8 mouse cellular contexts compared by ENCODE assay signal in genomic region chr4:129500607-129501566, GRCm38 (mm10). TPM values are rescaled to one million over a fixed set of nuclear protein-coding genes. Genes with fewer than 3 reads are reported as not detected.
A peak's percentile ranks its signal among the peaks of the same experiment; 100 is the strongest.
DNase-seq lines count a peak whose midpoint lies in the region; ATAC-seq and TF ChIP-seq lines count a peak whose summit lies in the region.

No protein-coding gene starts in this region.

- 0 out of 4 replicates have a peak, but pooled peaks cover 0 to 3% of the 10 kb centered on the region in 2 experiments for H3K36me3 ChIP-seq in MEL (ENCODE audit: control insufficient read depth in 1 of 2, insufficient read depth in 2 of 2, low read length in 2 of 2)
- H3K36me3 ChIP-seq in forebrain, embryonic 16.5 days (ENCODE audit: control insufficient read depth, insufficient read depth): no peaks in the 10 kb centered on the region

- H3K27ac ChIP-seq in MEL (ENCODE audit: control insufficient read depth, low read depth, low read length): no peak overlapping the region
- no peak overlapping the region for H3K27ac ChIP-seq in cerebellum, adult 2 months (ENCODE audit: insufficient read depth, low read length)
- peak overlapping the region; percentile 60 for H3K27ac ChIP-seq in forebrain, embryonic 16.5 days (ENCODE audit: low read length)

- H3K4me1 ChIP-seq in MEL (ENCODE audit: control insufficient read depth in 1 of 2, insufficient read depth in 2 of 2, low read length in 2 of 2): peaks cover 3 to 12% of the 10 kb centered on the region in 2 experiments
- no peaks in the 10 kb centered on the region for H3K4me1 ChIP-seq in cerebellum, adult 2 months (ENCODE audit: control insufficient read depth, insufficient read depth, low read length)
- H3K4me1 ChIP-seq in forebrain, embryonic 16.5 days (replicated peaks; ENCODE audit: control insufficient read depth, insufficient read depth, low read length): peaks cover 12% of the 10 kb centered on the region

- TF ChIP-seq RAD21 in MEL (IDR thresholded peaks at IDR 0.05; ENCODE audit: low read depth, low read length): no peak

- TF ChIP-seq EP300 in MEL (IDR thresholded peaks at IDR 0.05; ENCODE audit: low read depth in 1 of 2, low read length in 2 of 2): no peak

- H3K4me2 ChIP-seq in forebrain, embryonic 16.5 days (ENCODE audit: low read length): peak overlapping the region; percentile 70

- TF ChIP-seq CTCF in MEL (IDR thresholded peaks at IDR 0.05 in 2 of 3, conservative IDR thresholded peaks at IDR 0.05 in 1 of 3; ENCODE audit: control insufficient read depth in 1 of 3, insufficient read depth in 1 of 3, low read depth in 2 of 3, low read length in 3 of 3, poor library complexity in 1 of 3, severe bottlenecking in 1 of 3): no peak
- TF ChIP-seq CTCF in cerebellum, adult 2 months (IDR thresholded peaks at IDR 0.05; ENCODE audit: borderline replicate concordance, insufficient read depth, low read depth, low read length): no peak

- H3K27me3 ChIP-seq in MEL (ENCODE audit: control insufficient read depth in 1 of 2, insufficient read depth in 2 of 2, low read length in 2 of 2): no peaks in the 10 kb centered on the region
- no peaks in the 10 kb centered on the region for H3K27me3 ChIP-seq in cerebellum, adult 2 months (ENCODE audit: control insufficient read depth, insufficient read depth, low read length)
- no peaks in the 10 kb centered on the region for H3K27me3 ChIP-seq in forebrain, embryonic 16.5 days (replicated peaks; ENCODE audit: control insufficient read depth, insufficient read depth, low read length)

- H3K79me2 ChIP-seq in MEL (ENCODE audit: control insufficient read depth, insufficient read depth, low read length, poor library complexity): no peaks in the 10 kb centered on the region

- DNase-seq in MEL (ENCODE audit: low read depth, low spot score): peak; percentile 69
- peak; percentile 40 to 54 for DNase-seq in cerebellum, adult 2 months
- peak; percentile 92 for DNase-seq in heart, postnatal 4 days
- DNase-seq in layer of hippocampus, postnatal 14 days (ENCODE audit: low spot score in 2 of 2): peak; percentile 73 to 75
- peak; percentile 92 for DNase-seq in lung, postnatal 25 days (ENCODE audit: low spot score)
- peak; percentile 92 for DNase-seq in ovary, postnatal 36 days (ENCODE audit: low spot score)
- peak; percentile 81 for DNase-seq in thymus, postnatal 4 days

- 4% methylated on average over 46 of the region's 49 CpGs for WGBS in cerebellum, adult 2 months
- under 1% methylated on average over 45 of the region's 49 CpGs for WGBS in forebrain, embryonic 16.5 days

- ATAC-seq in forebrain, embryonic 16.5 days: peak; percentile 74

- TF ChIP-seq POLR2A in MEL (IDR thresholded peaks at IDR 0.05; ENCODE audit: control insufficient read depth in 1 of 2, insufficient read depth in 1 of 2, low read depth in 1 of 2, low read length in 2 of 2, poor library complexity in 1 of 2): no peak
- TF ChIP-seq POLR2A in cerebellum, adult 2 months (IDR thresholded peaks at IDR 0.05; ENCODE audit: borderline replicate concordance, insufficient read depth, low read length): no peak

- no peaks in the 10 kb centered on the region for H3K9me3 ChIP-seq in MEL (replicated peaks; ENCODE audit: insufficient read depth, low read length)
- H3K9me3 ChIP-seq in forebrain, embryonic 16.5 days (ENCODE audit: control insufficient read depth, low read length): no peaks in the 10 kb centered on the region

- peak overlapping the region; percentile 35; the same call in 1 of the 2 replicates for H3K9ac ChIP-seq in MEL (ENCODE audit: control insufficient read depth, low read depth, low read length, poor library complexity, severe bottlenecking)
- peak overlapping the region; percentile 62 for H3K9ac ChIP-seq in forebrain, embryonic 16.5 days (replicated peaks; ENCODE audit: low read depth, low read length)

- H3K4me3 ChIP-seq in MEL (ENCODE audit: control insufficient read depth in 1 of 2, insufficient read depth in 1 of 2, low read depth in 2 of 2, low read length in 2 of 2): peak overlapping the region; percentile 56 to 71
- peak overlapping the region; percentile 57 for H3K4me3 ChIP-seq in cerebellum, adult 2 months (replicated peaks; ENCODE audit: insufficient read depth, low read depth, low read length)
- H3K4me3 ChIP-seq in forebrain, embryonic 16.5 days (replicated peaks; ENCODE audit: low read length): peak overlapping the region; percentile 61

TF ChIP-seq in MEL, 35 proteins besides CTCF, POLR2A, EP300 and RAD21:
- no peak for TF ChIP-seq BHLHE40 (IDR thresholded peaks at IDR 0.05; ENCODE audit: borderline replicate concordance, low read depth, low read length)
- TF ChIP-seq CHD1 (IDR thresholded peaks at IDR 0.05; ENCODE audit: low read depth, low read length): no peak
- no peak for TF ChIP-seq ZMIZ1 (IDR thresholded peaks at IDR 0.05; ENCODE audit: low read depth, low read length)
- TF ChIP-seq ZNF384 (IDR thresholded peaks at IDR 0.05; ENCODE audit: low read depth, low read length): peak; percentile 13; the same call in 1 of the 2 replicates
- no peak for TF ChIP-seq JUND (IDR thresholded peaks at IDR 0.05; ENCODE audit: low read depth, low read length)

RNA-seq across cellular contexts. Expression of gene Fam229a, which starts 9.9 kb away (rescaled TPM):
- not detected in 2 replicates for total RNA-seq in MEL (2012; rRNA removed)
- polyA plus RNA-seq in MEL (2012; ENCODE audit: insufficient read depth in 1 of 2, insufficient read length in 2 of 2, low read depth in 1 of 2, low replicate concordance in 2 of 2, missing spikeins in 1 of 2): not detected
- polyA plus RNA-seq in cerebellum, adult 2 months (2012; rRNA removed): 0.67 and 0.92 TPM in 2 replicates
- polyA plus RNA-seq in forebrain, embryonic 16.5 days (2015; fragmentation: Nextera tagmentation; extraction: Ambion mirVana): 0.39 TPM in 1 of 2 replicates, not detected in the other
- total RNA-seq in heart, postnatal 4 days (2021): not detected
- total RNA-seq in layer of hippocampus, postnatal 14 days (2021): under 1 TPM in 1 of 2 experiments, not detected in 1; 0.72 TPM

RNA-seq across cellular contexts. Expression of gene Tssk3, which starts 10.1 kb away (rescaled TPM):
- total RNA-seq in MEL (2012; rRNA removed): not detected in 2 replicates
- polyA plus RNA-seq in MEL (2012; ENCODE audit: insufficient read depth in 1 of 2, insufficient read length in 2 of 2, low read depth in 1 of 2, low replicate concordance in 2 of 2, missing spikeins in 1 of 2): not detected
- polyA plus RNA-seq in cerebellum, adult 2 months (2012; rRNA removed): 0.16 TPM in 2 replicates
- polyA plus RNA-seq in forebrain, embryonic 16.5 days (2015; fragmentation: Nextera tagmentation; extraction: Ambion mirVana): 0.51 and 0.76 TPM in 2 replicates
- not detected for total RNA-seq in heart, postnatal 4 days (2021)
- total RNA-seq in layer of hippocampus, postnatal 14 days (2021): not detected

RNA-seq across cellular contexts. Expression of gene Marcksl1, which starts 12.5 kb away (rescaled TPM):
- 25.3 and 26.9 TPM in 2 replicates for total RNA-seq in MEL (2012; rRNA removed)
- 10 to 100 TPM in 1 of 2 experiments, not detected in 1; 62.7 TPM for polyA plus RNA-seq in MEL (2012; ENCODE audit: insufficient read depth in 1 of 2, insufficient read length in 2 of 2, low read depth in 1 of 2, low replicate concordance in 2 of 2, missing spikeins in 1 of 2)
- polyA plus RNA-seq in cerebellum, adult 2 months (2012; rRNA removed): 68.0 and 70.0 TPM in 2 replicates
- polyA plus RNA-seq in forebrain, embryonic 16.5 days (2015; fragmentation: Nextera tagmentation; extraction: Ambion mirVana): 1,850 and 1,955 TPM in 2 replicates
- 10 to 100 TPM; 96.6 to 97.7 TPM for total RNA-seq in heart, postnatal 4 days (2021)
- 100 to 1,000 TPM; 372 to 379 TPM for total RNA-seq in layer of hippocampus, postnatal 14 days (2021)

RNA-seq across cellular contexts. Expression of gene Bsdc1, which starts 39.5 kb away (rescaled TPM):
- total RNA-seq in MEL (2012; rRNA removed): 14.1 TPM in 2 replicates
- polyA plus RNA-seq in MEL (2012; ENCODE audit: insufficient read depth in 1 of 2, insufficient read length in 2 of 2, low read depth in 1 of 2, low replicate concordance in 2 of 2, missing spikeins in 1 of 2): 10 to 100 TPM in 1 of 2 experiments, not detected in 1; 19.2 TPM
- 33.9 and 37.3 TPM in 2 replicates for polyA plus RNA-seq in cerebellum, adult 2 months (2012; rRNA removed)
- polyA plus RNA-seq in forebrain, embryonic 16.5 days (2015; fragmentation: Nextera tagmentation; extraction: Ambion mirVana): 43.7 and 46.8 TPM in 2 replicates
- total RNA-seq in heart, postnatal 4 days (2021): 10 to 100 TPM; 34.0 to 36.6 TPM
- total RNA-seq in layer of hippocampus, postnatal 14 days (2021): 10 to 100 TPM; 52.2 to 54.2 TPM

RNA-seq across cellular contexts. Expression of gene Hdac1, which starts 41.6 kb away (rescaled TPM):
- 38.9 and 47.9 TPM in 2 replicates for total RNA-seq in MEL (2012; rRNA removed)
- polyA plus RNA-seq in MEL (2012; ENCODE audit: insufficient read depth in 1 of 2, insufficient read length in 2 of 2, low read depth in 1 of 2, low replicate concordance in 2 of 2, missing spikeins in 1 of 2): 100 to 1,000 TPM; 108 to 185 TPM
- 61.5 and 66.8 TPM in 2 replicates for polyA plus RNA-seq in cerebellum, adult 2 months (2012; rRNA removed)
- polyA plus RNA-seq in forebrain, embryonic 16.5 days (2015; fragmentation: Nextera tagmentation; extraction: Ambion mirVana): 113 and 116 TPM in 2 replicates
- 10 to 100 TPM; 45.0 to 46.4 TPM for total RNA-seq in heart, postnatal 4 days (2021)
- total RNA-seq in layer of hippocampus, postnatal 14 days (2021): 10 to 100 TPM; 36.4 to 44.6 TPM
